Mouse (Mus musculus) neural tube, embryonic 10.5 days (tissue): ENCODE results near the gene 1810065E05Rik.

Experiments
- DNase-seq: peaks from one replicate; pipeline ENCODE4 v3.0.0-alpha.2; 2017; ENCODE audit warnings: low spot score; ENCODE audit errors: extremely low spot score

Gene 1810065E05Rik

DNA sequence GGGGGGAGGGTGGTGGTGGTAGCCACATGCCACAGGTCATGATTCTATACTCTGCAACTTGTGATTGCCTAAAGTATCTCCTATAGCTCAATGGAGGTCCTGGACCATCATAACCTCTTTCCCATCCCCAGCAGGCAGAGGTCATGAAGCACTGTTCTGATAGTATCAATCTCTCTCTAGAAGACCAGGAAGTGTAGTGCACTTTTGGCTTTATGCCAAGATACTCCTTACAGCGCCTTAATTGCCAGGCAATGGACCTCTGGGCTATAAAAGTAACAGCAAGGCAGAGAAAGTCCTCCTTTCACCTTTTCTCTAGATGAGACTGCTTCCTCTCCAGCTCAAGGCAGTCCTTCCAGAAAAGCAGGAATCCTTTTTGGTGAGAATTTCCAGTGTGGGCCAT is at the start of gene 1810065E05Rik:
1810065E05Rik (plus strand) TSS at position 297 of the 400 bp plus-strand sequence.
- no peak for DNase-seq

DNA sequence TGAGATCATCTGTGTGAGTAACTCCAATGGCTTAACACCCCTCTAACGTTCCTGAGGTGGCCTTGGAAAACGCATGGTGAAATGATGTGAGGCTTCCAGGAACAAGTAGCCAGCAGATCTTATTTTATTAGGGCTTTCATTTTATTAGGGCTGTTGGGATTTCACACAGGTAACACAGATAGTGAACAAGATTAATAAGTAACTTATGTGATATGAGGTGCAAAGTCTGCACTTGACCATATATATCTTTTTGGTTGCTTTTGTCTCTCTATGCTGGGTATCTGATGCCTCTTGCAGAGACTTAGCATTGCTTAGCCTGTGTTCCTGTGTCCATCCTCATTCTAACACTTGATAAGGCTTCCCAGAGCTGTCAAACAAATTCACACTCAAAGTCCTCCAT is 43.6 kb upstream of the 1810065E05Rik start:
- DNase-seq: no peak

DNA sequence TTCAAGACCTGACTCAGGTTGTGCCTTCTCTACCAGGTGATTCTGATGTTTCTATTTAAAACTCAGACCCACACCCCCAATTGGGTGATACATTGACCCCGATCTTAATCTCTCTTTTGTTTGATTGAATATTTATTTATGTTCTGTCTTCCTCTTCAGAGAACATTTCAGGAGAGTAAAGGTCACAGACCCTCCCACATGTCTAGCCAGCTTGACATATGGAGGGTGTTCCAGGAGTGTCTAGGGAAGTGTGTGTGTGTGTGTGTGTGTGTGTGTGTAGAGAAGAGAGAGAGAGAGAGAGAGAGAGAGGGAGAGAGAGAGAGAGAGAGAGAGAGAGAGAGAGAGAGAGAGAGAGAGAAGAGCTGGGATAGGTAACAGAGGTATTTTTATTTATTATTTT is 43.2 kb upstream of the 1810065E05Rik start:
- DNase-seq: no peak

DNA sequence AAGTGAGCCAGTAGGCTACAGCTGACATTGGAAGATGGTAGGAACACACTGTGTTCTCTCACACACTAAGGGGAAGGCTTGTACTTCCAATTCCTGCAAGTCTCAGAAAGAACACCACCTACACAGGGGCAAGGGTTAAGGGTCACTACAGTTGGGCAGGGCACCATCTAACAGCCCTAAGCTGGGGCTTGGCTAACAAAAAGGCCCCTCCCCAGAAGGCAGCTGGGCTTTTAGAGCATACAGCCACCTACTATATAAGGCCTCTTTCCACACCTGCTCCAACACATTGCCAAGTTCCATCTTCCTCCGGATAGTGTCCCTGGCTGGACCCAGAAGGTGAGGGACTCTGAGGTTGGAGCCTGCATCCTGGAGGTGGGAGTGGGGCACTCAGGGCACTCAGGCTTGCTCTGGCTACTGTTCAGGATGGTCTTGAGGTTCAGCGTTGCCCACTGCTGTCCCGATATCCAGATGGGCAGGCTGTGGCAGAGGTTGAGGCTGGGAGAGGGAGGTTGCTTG is 42.1 kb upstream of the 1810065E05Rik start, which contains the start of gene Lypd8:
Lypd8 (plus strand) TSS at position 281 of the 516 bp plus-strand sequence.
- no peak for DNase-seq

DNA sequence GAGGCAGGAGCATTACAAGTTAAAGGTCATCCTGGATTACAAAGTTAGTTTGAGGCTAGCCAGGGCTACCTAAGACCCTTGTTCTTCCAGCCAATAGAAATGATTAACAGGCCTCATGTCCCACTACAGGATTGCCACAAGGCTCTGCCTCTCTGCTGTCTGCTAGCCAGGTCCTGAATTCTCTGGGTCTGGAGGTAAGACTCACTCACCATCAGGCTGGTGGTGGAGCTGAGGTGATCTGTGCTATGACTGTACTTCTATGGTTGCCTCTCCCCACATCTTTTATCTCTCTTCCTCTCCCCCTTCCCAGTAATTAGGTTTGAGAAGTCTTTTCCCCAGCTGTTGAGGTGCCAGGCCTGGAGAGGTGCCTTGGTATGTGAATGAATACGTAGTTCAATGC is 41.4 kb upstream of the 1810065E05Rik start:
- no peak for DNase-seq

DNA sequence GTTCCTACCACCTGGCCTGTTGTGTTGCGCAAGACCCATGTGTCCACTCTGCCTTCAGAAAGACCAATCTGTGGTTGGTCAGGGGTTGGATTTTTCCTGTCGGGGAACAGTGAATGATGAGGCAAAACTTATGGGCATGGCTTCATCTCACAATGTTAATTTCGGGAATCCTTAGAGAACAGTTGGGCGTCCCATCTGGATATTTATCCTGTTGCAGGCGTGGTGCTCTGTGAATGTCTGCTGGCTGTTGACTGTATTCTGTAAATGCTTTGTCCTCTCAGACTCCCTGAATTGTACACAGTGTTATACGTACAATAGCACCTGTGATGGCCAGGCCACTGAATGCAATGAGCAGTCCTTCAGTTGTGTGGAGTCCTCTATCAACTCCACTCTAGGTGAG is 38.4 kb upstream of the 1810065E05Rik start:
- no peak for DNase-seq

DNA sequence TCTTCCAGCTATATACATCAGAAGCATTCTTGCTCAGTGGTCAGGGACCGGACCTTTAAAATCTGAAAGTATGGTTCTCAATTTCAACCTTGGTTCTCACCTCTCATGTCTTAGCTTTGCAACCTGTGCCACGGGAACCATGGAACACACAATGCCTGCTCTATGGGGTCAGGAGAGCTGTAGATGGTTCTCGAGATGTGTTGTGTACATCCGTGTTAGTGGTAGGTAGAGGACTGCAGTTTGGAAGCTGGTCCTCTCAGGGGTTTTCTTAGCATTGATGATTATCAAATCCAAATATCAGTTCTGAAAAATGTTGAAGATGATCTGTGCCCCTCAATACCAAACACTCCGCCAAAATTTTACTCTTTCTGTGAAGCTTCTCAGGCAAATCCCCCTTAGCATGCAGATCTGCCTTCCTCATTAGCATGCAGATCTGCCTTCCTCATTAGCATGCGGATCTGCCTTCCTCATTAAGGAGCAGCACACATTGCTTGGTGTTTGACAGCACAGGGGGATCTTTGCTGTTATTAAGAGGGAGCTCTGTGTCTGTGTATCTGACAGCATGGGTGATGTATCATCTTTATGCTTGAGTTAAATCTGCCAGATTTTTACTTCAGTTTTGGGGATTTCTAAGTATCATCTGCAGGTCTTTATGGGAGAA is 20.8 kb upstream of the 1810065E05Rik start:
- DNase-seq: no peak

DNA sequence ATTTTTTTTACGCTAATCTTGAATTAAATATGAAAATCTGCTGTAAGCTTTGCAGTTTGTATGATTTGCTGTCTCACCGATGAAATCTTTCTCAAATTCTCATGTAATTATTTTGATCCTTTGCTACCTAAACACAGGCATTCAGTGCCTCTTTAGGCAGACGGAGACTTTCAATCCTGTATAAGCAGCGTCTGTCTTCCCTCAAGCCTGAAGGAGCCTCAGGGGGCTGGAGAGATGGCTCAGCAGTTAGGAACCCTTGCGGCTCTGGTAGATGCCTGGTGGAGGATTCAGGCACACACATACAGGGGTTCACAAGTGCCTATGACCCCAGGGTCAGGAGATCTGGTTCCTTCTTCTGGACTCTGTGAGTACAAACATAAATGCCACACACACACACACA is 20.3 kb upstream of the 1810065E05Rik start:
- DNase-seq: no peak

DNA sequence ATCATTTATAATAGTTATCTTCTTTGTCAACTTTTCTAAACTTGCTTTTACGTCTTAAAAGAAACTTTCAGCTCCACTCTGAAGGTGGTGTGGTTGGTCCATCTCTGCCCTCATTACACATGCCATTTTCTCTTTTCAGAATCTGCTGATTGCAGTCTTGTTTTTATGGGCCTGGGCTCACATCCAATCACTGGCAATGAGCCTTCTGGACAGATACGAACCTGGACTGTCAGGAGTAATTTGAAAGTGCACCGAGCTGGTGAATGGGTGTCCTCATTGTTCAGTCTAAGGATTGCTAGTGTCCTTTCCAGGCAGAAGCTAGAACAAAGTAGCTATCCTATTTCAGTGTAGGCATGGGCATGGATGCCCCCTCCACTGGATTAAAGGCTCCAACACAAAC is 12.8 kb upstream of the 1810065E05Rik start:
- DNase-seq: no peak

DNA sequence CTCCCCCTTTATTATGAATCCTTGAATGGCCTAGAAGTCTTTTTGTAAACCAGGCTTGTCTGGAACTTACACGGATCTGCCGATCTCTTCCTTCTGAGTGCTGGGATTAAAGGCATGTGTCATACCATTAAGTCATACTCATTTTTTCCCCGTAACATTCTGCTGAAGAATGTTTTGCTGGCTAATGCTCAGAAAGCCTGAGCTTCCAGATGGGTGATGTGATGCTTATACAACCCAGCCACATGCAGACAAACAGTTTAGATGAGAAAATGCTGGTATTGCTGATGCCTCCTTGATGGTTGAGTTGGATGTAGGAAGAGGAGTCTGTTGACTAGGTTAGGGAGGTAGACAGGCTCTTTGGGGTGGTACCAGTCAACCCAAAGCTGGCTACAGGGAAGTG is 2.6 kb upstream of the 1810065E05Rik start:
- no peak for DNase-seq

DNA sequence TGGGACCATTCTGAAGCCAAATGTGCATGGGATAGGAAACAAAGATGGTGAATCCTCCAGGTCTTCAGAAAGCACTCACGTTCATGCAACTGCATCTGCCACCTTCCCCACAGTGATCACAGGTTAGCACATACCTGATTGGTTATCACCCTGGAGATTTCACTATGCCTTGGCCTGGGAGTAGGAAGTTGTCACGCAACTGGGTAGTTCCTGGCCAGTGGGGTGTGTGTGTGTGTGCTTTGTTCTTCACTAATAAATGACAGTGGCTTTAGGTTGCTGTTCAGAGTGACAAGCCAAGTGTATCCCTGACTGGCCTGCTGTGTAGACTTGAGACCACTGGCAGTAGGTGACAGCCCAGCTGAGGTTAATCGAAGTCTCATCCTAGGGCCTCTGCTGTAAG is 11.3 kb downstream of the 1810065E05Rik start, which contains the start of gene Gm12253:
Gm12253 (plus strand) TSS at position 301 of the 400 bp plus-strand sequence.
- no peak for DNase-seq

DNA sequence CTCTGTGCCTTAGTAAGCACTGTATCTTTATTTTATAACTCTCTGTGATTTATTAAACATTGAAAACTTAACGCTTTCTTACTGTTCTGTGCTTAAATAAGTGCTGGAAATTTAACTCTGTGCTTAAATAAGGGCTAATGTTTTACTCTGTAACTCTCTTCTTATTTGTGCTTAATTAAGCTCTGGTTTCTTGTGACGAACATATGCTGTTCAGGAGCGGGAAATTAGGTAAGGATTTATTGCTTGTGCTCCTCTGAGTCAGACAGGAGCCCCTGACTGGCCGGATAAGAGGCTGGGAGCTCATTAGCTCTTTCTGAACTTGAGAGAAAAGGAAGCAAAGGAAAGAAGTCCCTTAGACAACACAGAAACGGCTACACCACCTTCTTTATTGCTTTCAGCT is 17.0 kb downstream of the 1810065E05Rik start:
- DNase-seq: no peak

DNA sequence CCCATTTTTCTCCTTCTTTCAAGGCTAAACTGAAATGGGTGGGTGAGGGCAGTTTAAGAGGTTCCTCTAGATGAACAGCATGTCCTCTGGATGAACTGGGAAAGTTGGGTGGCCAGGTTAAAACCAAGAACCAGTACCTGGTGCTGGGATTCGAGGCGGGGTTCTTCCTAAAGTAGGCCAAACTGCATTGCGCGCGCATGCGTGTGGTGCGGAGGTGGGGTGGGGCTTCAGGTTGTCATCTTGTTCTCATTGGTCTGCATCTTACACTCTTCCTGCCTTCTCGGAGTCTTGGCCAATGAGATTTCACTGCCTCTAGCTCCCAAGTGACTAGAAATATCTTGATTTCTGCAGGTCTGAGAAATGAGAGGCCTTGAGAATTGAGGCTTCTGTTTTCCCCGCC is 31.8 kb downstream of the 1810065E05Rik start, which contains the start of gene Lypd9:
Lypd9 (minus strand) TSS at position 165 of the 400 bp plus-strand sequence.
- no peak for DNase-seq

DNA sequence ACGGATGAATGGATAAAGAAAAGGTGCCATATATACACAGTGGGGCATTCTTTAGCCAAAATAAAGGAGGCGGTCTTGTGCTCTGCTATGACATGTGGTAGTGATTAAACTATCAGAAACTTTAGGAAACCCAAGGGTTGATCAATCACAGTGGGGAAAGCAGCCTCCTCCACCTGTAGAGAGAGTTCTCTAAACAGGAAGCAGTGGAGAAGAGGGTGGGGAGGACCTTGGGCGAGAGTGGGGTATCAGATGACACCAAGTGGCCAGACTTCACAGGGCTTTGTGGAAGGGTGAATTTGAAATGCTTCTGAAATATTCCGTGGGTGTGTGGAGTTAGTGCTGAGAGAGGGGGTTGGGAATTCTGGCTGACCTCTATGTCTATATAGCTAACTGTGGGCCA is 32.7 kb downstream of the 1810065E05Rik start:
- DNase-seq: no peak

DNA sequence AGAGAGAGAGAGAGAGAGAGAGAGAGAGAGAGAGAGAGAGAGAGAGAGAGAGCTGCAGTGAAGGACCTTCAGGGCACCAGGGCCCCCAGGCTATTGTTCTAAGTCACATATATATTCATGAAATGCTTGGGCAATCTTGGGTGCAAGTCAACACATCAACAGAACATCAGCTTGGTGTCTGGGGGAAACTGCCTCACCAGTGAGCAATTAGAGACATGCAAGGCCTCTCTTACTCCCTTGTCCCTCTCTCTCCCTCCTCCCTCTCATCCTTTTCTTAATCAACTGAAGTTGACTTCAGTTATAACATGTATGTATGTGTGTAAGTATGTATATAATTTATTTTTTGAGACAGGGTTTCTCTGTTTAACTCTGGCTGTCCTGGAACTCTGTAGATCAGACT is 41.3 kb downstream of the 1810065E05Rik start, which contains the start of gene Olfr30:
Olfr30 (minus strand) TSS at position 101 of the 400 bp plus-strand sequence.
- no peak for DNase-seq
